Mouse (Mus musculus) brain, embryonic 14.5 days (tissue): ENCODE measurements at regions not wholly inside any gene's neighbourhood (a gene's known extent, or its start where the extent isn't known, plus 50 kb on each side); places are given as distances from the start of the nearest gene placed in this dataset.

Source experiments
- CTCF ChIP-seq: fragments of 200-500 bp; IDR thresholded peaks from 2 replicates; pipeline ENCODE4 v1.5.1; 2012; ENCODE audit warnings: inconsistent platforms, mild to moderate bottlenecking, moderate library complexity, borderline replicate concordance; ENCODE audit not compliant: insufficient read depth, insufficient read length; ENCODE audit errors: extremely low read depth
- POLR2A ChIP-seq: fragments of 200-500 bp; IDR thresholded peaks from 2 replicates; pipeline ENCODE4 v1.6.1; 2012; ENCODE audit warnings: mild to moderate bottlenecking, inconsistent platforms, borderline replicate concordance; ENCODE audit not compliant: poor library complexity, insufficient read depth, insufficient read length, severe bottlenecking; ENCODE audit errors: extremely low read depth

- no peak for TF ChIP-seq POLR2A
- no peak for TF ChIP-seq CTCF
Measured at GRCm38 (mm10) chr6:12831485-12831884, 82.3 kb upstream of the Thsd7a start.
